Mouse (Mus musculus): ENCODE measurements at regions not wholly inside any gene's neighbourhood (a gene's known extent, or its start where the extent isn't known, plus 50 kb on each side); places are given as distances from the start of the nearest gene placed in this dataset.
"Not testable (repeated sequence)": the region's sequence is repeated elsewhere in the genome, so short reads cannot be mapped to it uniquely, and the experiment has no call there.

GRCm38 (mm10) chr4:7829126-7829525 lies 409.7 kb downstream of the Car8 start:
- H3K27me3 ChIP-seq (ENCODE audit: control insufficient read depth, insufficient read depth, low read length): no peaks in the 10 kb centered on the region
- no peak overlapping the region for H3K4me2 ChIP-seq (ENCODE audit: low read length)
- H3K27ac ChIP-seq (replicated peaks in 1 of 2; ENCODE audit: control insufficient read depth in 1 of 2, insufficient read depth in 1 of 2, low read depth in 2 of 2, low read length in 2 of 2): no peak overlapping the region
- 68% methylated on average over 1 of the region's 1 CpGs for WGBS
- H3K9me3 ChIP-seq (ENCODE audit: control insufficient read depth, low read length): no peaks in the 10 kb centered on the region
- H3K4me3 ChIP-seq (ENCODE audit: control insufficient read depth in 1 of 2, insufficient read depth in 1 of 2, low read depth in 1 of 2, low read length in 2 of 2): no peak overlapping the region
- H3K9ac ChIP-seq (ENCODE audit: low read length): no peak overlapping the region
- H3K4me1 ChIP-seq (ENCODE audit: control insufficient read depth in 2 of 2, insufficient read depth in 2 of 2, low read length in 2 of 2): no peaks in the 10 kb centered on the region
- ATAC-seq (ENCODE audit: insufficient number of reproducible peaks, insufficient read depth, low FRiP score, low read depth): no peak
- no peaks in the 10 kb centered on the region for H3K36me3 ChIP-seq (ENCODE audit: control insufficient read depth, insufficient read depth, low read length)

DNA sequence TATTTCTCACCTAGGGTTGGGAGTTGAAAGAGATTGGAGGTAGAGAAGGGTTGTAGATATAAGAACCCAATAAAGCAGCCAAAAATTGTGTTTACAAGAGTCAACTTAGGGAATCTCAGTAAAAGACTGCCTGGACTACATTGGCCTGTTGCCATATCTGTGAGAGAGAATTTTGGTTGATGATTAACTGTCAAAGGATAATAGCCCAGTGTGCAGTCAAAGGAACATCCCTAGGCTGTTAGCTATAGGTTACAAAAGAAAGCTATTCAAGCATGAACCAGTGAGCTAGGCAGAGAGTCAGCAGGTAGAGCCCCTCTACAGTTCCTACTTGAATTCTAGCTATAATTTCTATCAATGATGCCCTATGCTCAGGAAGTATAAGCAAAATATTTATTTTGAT lies 419.0 kb downstream of the Car8 start:
- Histone ChIP-seq H3K9me3 (ENCODE audit: control insufficient read depth, low read length) (no peaks in the 10 kb centered on the region), H3K9ac (ENCODE audit: low read length) (no peak overlapping the region), H3K4me2 (ENCODE audit: low read length) (no peak overlapping the region), H3K4me1 (ENCODE audit: control insufficient read depth in 2 of 2, insufficient read depth in 2 of 2, low read length in 2 of 2) (no peaks in the 10 kb centered on the region), H3K27me3 (ENCODE audit: control insufficient read depth, insufficient read depth, low read length) (no peaks in the 10 kb centered on the region), H3K27ac (replicated peaks in 1 of 2; ENCODE audit: control insufficient read depth in 1 of 2, insufficient read depth in 1 of 2, low read depth in 2 of 2, low read length in 2 of 2) (no peak overlapping the region), H3K36me3 (ENCODE audit: control insufficient read depth, insufficient read depth, low read length) (no peaks in the 10 kb centered on the region), H3K4me3 (ENCODE audit: control insufficient read depth in 1 of 2, insufficient read depth in 1 of 2, low read depth in 1 of 2, low read length in 2 of 2) (no peak overlapping the region)
- no peak for ATAC-seq (ENCODE audit: insufficient number of reproducible peaks, insufficient read depth, low FRiP score, low read depth)

DNA sequence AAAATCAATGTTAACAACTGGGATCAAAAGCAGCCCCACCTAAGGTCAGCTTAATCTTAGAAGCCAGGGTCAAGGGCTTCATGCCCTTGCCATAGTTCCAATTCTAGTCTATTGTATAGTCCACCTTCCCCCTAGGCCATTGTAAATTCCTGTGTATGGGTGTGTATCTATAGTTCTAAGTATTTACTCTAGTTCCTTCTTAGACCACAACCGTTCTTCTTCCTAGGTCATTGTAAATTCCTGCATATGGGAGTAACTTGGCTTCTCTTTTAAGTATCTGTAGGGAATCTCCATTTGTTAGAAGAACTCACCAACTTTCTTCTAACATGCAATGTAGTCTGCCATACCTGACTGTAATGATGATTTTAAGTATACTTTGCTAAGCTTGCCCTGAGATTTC lies 461.1 kb downstream of the Car8 start:
- 82% methylated on average over 1 of the region's 1 CpGs for WGBS
- not testable (repeated sequence) for H3K4me1 ChIP-seq (ENCODE audit: control insufficient read depth in 2 of 2, insufficient read depth in 2 of 2, low read length in 2 of 2); H3K9ac ChIP-seq (ENCODE audit: low read length); ATAC-seq (ENCODE audit: insufficient number of reproducible peaks, insufficient read depth, low FRiP score, low read depth); H3K4me2 ChIP-seq (ENCODE audit: low read length); H3K36me3 ChIP-seq (ENCODE audit: control insufficient read depth, insufficient read depth, low read length); H3K27me3 ChIP-seq (ENCODE audit: control insufficient read depth, insufficient read depth, low read length); H3K9me3 ChIP-seq (ENCODE audit: control insufficient read depth, low read length); H3K27ac ChIP-seq (replicated peaks in 1 of 2; ENCODE audit: control insufficient read depth in 1 of 2, insufficient read depth in 1 of 2, low read depth in 2 of 2, low read length in 2 of 2); H3K4me3 ChIP-seq (ENCODE audit: control insufficient read depth in 1 of 2, insufficient read depth in 1 of 2, low read depth in 1 of 2, low read length in 2 of 2)

DNA sequence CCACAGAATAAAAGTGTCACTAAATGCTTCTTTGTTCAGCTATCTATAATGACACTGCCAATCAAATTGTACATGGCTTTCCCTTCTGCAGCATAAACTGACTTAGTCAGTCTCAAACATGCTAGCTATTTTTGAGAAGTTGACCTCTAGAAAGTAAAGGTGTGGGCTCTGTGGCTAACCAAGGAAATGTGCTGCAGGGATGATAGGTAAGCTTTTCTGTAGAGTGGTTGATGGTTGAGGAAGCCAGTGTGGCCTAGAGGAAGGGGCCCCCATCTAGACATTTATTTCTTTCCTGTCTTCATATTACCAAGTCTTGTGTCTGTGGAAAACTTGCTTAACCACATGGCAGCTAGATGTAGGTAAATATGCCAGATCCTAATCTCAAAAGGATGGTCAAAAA lies 483.4 kb downstream of the Car8 start:
- Histone ChIP-seq H3K4me2 (ENCODE audit: low read length) (no peak overlapping the region), H3K36me3 (ENCODE audit: control insufficient read depth, insufficient read depth, low read length) (no peaks in the 10 kb centered on the region), H3K27me3 (ENCODE audit: control insufficient read depth, insufficient read depth, low read length) (no peaks in the 10 kb centered on the region), H3K9ac (ENCODE audit: low read length) (no peak overlapping the region), H3K4me1 (ENCODE audit: control insufficient read depth in 2 of 2, insufficient read depth in 2 of 2, low read length in 2 of 2) (no peaks in the 10 kb centered on the region), H3K27ac (replicated peaks in 1 of 2; ENCODE audit: control insufficient read depth in 1 of 2, insufficient read depth in 1 of 2, low read depth in 2 of 2, low read length in 2 of 2) (no peak overlapping the region), H3K4me3 (ENCODE audit: control insufficient read depth in 1 of 2, insufficient read depth in 1 of 2, low read depth in 1 of 2, low read length in 2 of 2) (no peak overlapping the region), H3K9me3 (ENCODE audit: control insufficient read depth, low read length) (no peaks in the 10 kb centered on the region)
- no peak for ATAC-seq (ENCODE audit: insufficient number of reproducible peaks, insufficient read depth, low FRiP score, low read depth)

DNA sequence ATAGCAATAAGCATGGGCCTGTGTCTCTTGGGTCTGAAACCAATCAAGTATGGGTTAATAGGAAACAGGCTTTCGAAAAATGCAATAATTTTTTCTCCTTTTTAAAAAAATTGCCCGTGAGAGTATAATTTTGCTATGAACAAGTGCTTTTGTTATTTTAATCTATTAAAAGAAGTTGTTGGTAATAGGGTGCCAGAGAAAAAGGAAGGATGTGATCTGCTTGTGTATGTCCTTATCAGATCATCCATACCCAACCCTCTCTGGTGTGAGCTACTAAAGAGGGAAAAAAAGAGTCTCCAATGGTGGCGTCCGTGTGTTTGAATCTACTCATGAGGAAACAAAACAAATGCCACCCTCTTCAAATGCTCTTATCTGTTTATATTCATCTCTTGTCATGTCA lies 484.9 kb downstream of the Car8 start:
- 63% methylated on average over 4 of the region's 4 CpGs for WGBS
- H3K4me1 ChIP-seq (ENCODE audit: control insufficient read depth in 2 of 2, insufficient read depth in 2 of 2, low read length in 2 of 2): no peaks in the 10 kb centered on the region
- no peaks in the 10 kb centered on the region for H3K9me3 ChIP-seq (ENCODE audit: control insufficient read depth, low read length)
- no peak overlapping the region for H3K4me2 ChIP-seq (ENCODE audit: low read length)
- H3K4me3 ChIP-seq (ENCODE audit: control insufficient read depth in 1 of 2, insufficient read depth in 1 of 2, low read depth in 1 of 2, low read length in 2 of 2): no peak overlapping the region
- no peak for ATAC-seq (ENCODE audit: insufficient number of reproducible peaks, insufficient read depth, low FRiP score, low read depth)
- H3K27ac ChIP-seq (replicated peaks in 1 of 2; ENCODE audit: control insufficient read depth in 1 of 2, insufficient read depth in 1 of 2, low read depth in 2 of 2, low read length in 2 of 2): no peak overlapping the region
- no peaks in the 10 kb centered on the region for H3K36me3 ChIP-seq (ENCODE audit: control insufficient read depth, insufficient read depth, low read length)
- H3K9ac ChIP-seq (ENCODE audit: low read length): no peak overlapping the region
- H3K27me3 ChIP-seq (ENCODE audit: control insufficient read depth, insufficient read depth, low read length): no peaks in the 10 kb centered on the region

GRCm38 (mm10) chr4:7751208-7751607 lies 487.6 kb downstream of the Car8 start:
- no peaks in the 10 kb centered on the region for H3K36me3 ChIP-seq (ENCODE audit: control insufficient read depth, insufficient read depth, low read length)
- 61% methylated on average over 1 of the region's 1 CpGs for WGBS

GRCm38 (mm10) chr4:7722893-7723292 lies 515.9 kb downstream of the Car8 start:
- Histone ChIP-seq H3K27ac (replicated peaks in 1 of 2; ENCODE audit: control insufficient read depth in 1 of 2, insufficient read depth in 1 of 2, low read depth in 2 of 2, low read length in 2 of 2) (no peak overlapping the region), H3K9ac (ENCODE audit: low read length) (no peak overlapping the region), H3K4me3 (ENCODE audit: control insufficient read depth in 1 of 2, insufficient read depth in 1 of 2, low read depth in 1 of 2, low read length in 2 of 2) (no peak overlapping the region), H3K36me3 (ENCODE audit: control insufficient read depth, insufficient read depth, low read length) (no peaks in the 10 kb centered on the region), H3K27me3 (ENCODE audit: control insufficient read depth, insufficient read depth, low read length) (no peaks in the 10 kb centered on the region), H3K4me2 (ENCODE audit: low read length) (no peak overlapping the region), H3K4me1 (ENCODE audit: control insufficient read depth in 2 of 2, insufficient read depth in 2 of 2, low read length in 2 of 2) (no peaks in the 10 kb centered on the region), H3K9me3 (ENCODE audit: control insufficient read depth, low read length) (no peaks in the 10 kb centered on the region)
- ATAC-seq (ENCODE audit: insufficient number of reproducible peaks, insufficient read depth, low FRiP score, low read depth): no peak

More at GRCm38 (mm10) chr4:7751208-7751607, 487.6 kb downstream of the Car8 start:
- H3K27me3 ChIP-seq (ENCODE audit: control insufficient read depth, insufficient read depth, low read length): no peaks in the 10 kb centered on the region
- H3K4me2 ChIP-seq (ENCODE audit: low read length): no peak overlapping the region
- no peaks in the 10 kb centered on the region for H3K9me3 ChIP-seq (ENCODE audit: control insufficient read depth, low read length)
- H3K9ac ChIP-seq (ENCODE audit: low read length): no peak overlapping the region
- ATAC-seq (ENCODE audit: insufficient number of reproducible peaks, insufficient read depth, low FRiP score, low read depth): no peak
- H3K4me3 ChIP-seq (ENCODE audit: control insufficient read depth in 1 of 2, insufficient read depth in 1 of 2, low read depth in 1 of 2, low read length in 2 of 2): no peak overlapping the region
- H3K27ac ChIP-seq (replicated peaks in 1 of 2; ENCODE audit: control insufficient read depth in 1 of 2, insufficient read depth in 1 of 2, low read depth in 2 of 2, low read length in 2 of 2): no peak overlapping the region
- no peaks in the 10 kb centered on the region for H3K4me1 ChIP-seq (ENCODE audit: control insufficient read depth in 2 of 2, insufficient read depth in 2 of 2, low read length in 2 of 2)

- no peak for ATAC-seq (ENCODE audit: insufficient number of reproducible peaks, insufficient read depth, low FRiP score, low read depth)
- H3K4me3 ChIP-seq (ENCODE audit: control insufficient read depth in 1 of 2, insufficient read depth in 1 of 2, low read depth in 1 of 2, low read length in 2 of 2): no peak overlapping the region
- 81% methylated on average over 4 of the region's 4 CpGs for WGBS
These were observed 550.3 kb downstream of the Car8 start for GRCm38 (mm10) chr4:7688516-7688915.

More at GRCm38 (mm10) chr4:7688516-7688915, 550.3 kb downstream of the Car8 start:
- Histone ChIP-seq H3K4me2 (ENCODE audit: low read length) (no peak overlapping the region), H3K27ac (replicated peaks in 1 of 2; ENCODE audit: control insufficient read depth in 1 of 2, insufficient read depth in 1 of 2, low read depth in 2 of 2, low read length in 2 of 2) (no peak overlapping the region), H3K36me3 (ENCODE audit: control insufficient read depth, insufficient read depth, low read length) (no peaks in the 10 kb centered on the region), H3K4me1 (ENCODE audit: control insufficient read depth in 2 of 2, insufficient read depth in 2 of 2, low read length in 2 of 2) (no peaks in the 10 kb centered on the region), H3K27me3 (ENCODE audit: control insufficient read depth, insufficient read depth, low read length) (no peaks in the 10 kb centered on the region), H3K9ac (ENCODE audit: low read length) (no peak overlapping the region), H3K9me3 (ENCODE audit: control insufficient read depth, low read length) (no peaks in the 10 kb centered on the region)

Measured in heart, embryonic 14.5 days (tissue).